Mouse (Mus musculus) MEL (cell line): ENCODE results near the gene Trdmt1. TPM values are rescaled to one million over a fixed set of nuclear protein-coding genes. Genes with fewer than 3 reads are reported as not detected.

Source experiments
- DNase-seq: peaks from one replicate; pipeline ENCODE4 v3.0.0; 2011; ENCODE audit warnings: low read depth, low spot score
- H3K27ac ChIP-seq: 2 replicates; pipeline ENCODE4 v1.5.1; 2012; ENCODE audit warnings: low read depth, mild to moderate bottlenecking, control low read depth, low read length, moderate library complexity; ENCODE audit not compliant: control insufficient read depth
- H3K27me3 ChIP-seq, 2 experiments: fragments of 150-350 bp in 1 of 2; sonication (generic) in 1 of 2; 2 replicates each; pipeline ENCODE4 v1.6.1; 2012; ENCODE audit warnings: low read length in 2 of 2, mild to moderate bottlenecking in 2 of 2, improper control_type of control experiment in 1 of 2, moderate library complexity in 1 of 2; ENCODE audit not compliant: insufficient read depth in 2 of 2, control insufficient read depth in 1 of 2
- H3K36me3 ChIP-seq, 2 experiments: 2 replicates each; pipeline ENCODE4 v1.6.1; 2012 to 2014; ENCODE audit warnings: low read length in 2 of 2, improper control_type of control experiment in 1 of 2, inconsistent platforms in 1 of 2, mild to moderate bottlenecking in 1 of 2; ENCODE audit not compliant: insufficient read depth in 2 of 2, control insufficient read depth in 1 of 2
- H3K4me1 ChIP-seq, 2 experiments: fragments of 150-350 bp in 1 of 2; sonication (generic) in 1 of 2; 2 replicates each; pipeline ENCODE4 v1.6.1; 2012; ENCODE audit warnings: low read length in 2 of 2, improper control_type of control experiment in 1 of 2, mild to moderate bottlenecking in 1 of 2; ENCODE audit not compliant: insufficient read depth in 2 of 2, control insufficient read depth in 1 of 2
- H3K4me3 ChIP-seq, 2 experiments: fragments of 150-350 bp in 1 of 2; sonication (generic) in 1 of 2; 2 replicates each; pipeline ENCODE4 v1.5.1; 2012; ENCODE audit warnings: low read depth in 2 of 2, low read length in 2 of 2, mild to moderate bottlenecking in 2 of 2, moderate library complexity in 2 of 2, control low read depth in 1 of 2, improper control_type of control experiment in 1 of 2; ENCODE audit not compliant: control insufficient read depth in 1 of 2, insufficient read depth in 1 of 2
- H3K79me2 ChIP-seq: 2 replicates; pipeline ENCODE4 v1.6.1; 2012; ENCODE audit warnings: mild to moderate bottlenecking, low read length, moderate library complexity; ENCODE audit not compliant: control insufficient read depth, poor library complexity, insufficient read depth
- H3K9ac ChIP-seq: 2 replicates; pipeline ENCODE4 v1.6.1; 2012; ENCODE audit warnings: low read depth, mild to moderate bottlenecking, control low read depth, low read length, moderate library complexity; ENCODE audit not compliant: control insufficient read depth, poor library complexity, severe bottlenecking
- H3K9me3 ChIP-seq: fragments of 150-350 bp; sonication (generic); replicated peaks from 2 replicates; pipeline ENCODE4 v1.6.1; 2012; ENCODE audit warnings: mild to moderate bottlenecking, low read length, improper control_type of control experiment, moderate library complexity; ENCODE audit not compliant: insufficient read depth
- BHLHE40 ChIP-seq: IDR thresholded peaks from 2 replicates; pipeline ENCODE4 v1.6.1; 2012; ENCODE audit warnings: low read depth, mild to moderate bottlenecking, inconsistent platforms, low read length, improper control_type of control experiment, borderline replicate concordance
- CHD2 ChIP-seq: IDR thresholded peaks from 2 replicates; pipeline ENCODE4 v1.6.1; 2011; ENCODE audit warnings: low read length, improper control_type of control experiment
- CTCF ChIP-seq, 3 experiments: IDR thresholded peaks in 2 of 3; conservative IDR thresholded peaks in 1 of 3; 2 replicates each; pipeline ENCODE4 v1.5.1; 2011 to 2012; ENCODE audit warnings: low read length in 3 of 3, low read depth in 2 of 3, mild to moderate bottlenecking in 2 of 3, improper control_type of control experiment in 1 of 3, inconsistent platforms in 1 of 3, mixed read lengths in 1 of 3, moderate library complexity in 1 of 3; ENCODE audit not compliant: control insufficient read depth in 1 of 3, insufficient read depth in 1 of 3, poor library complexity in 1 of 3, severe bottlenecking in 1 of 3
- E2F4 ChIP-seq: IDR thresholded peaks from 2 replicates; pipeline ENCODE4 v1.6.1; 2011; ENCODE audit warnings: low read depth, low read length, improper control_type of control experiment, borderline replicate concordance
- ETS1 ChIP-seq: IDR thresholded peaks from 2 replicates; pipeline ENCODE4 v1.6.1; 2012; ENCODE audit warnings: low read depth, mild to moderate bottlenecking, inconsistent platforms, low read length, improper control_type of control experiment, moderate library complexity
- GABPA ChIP-seq: IDR thresholded peaks from 2 replicates; pipeline ENCODE4 v1.6.1; 2012; ENCODE audit warnings: low read depth, mild to moderate bottlenecking, inconsistent platforms, low read length, improper control_type of control experiment, moderate library complexity
- GATA1 ChIP-seq: IDR thresholded peaks from 2 replicates; pipeline ENCODE4 v1.6.1; 2011; ENCODE audit warnings: low read depth, low read length, improper control_type of control experiment
- JUND ChIP-seq: IDR thresholded peaks from 2 replicates; pipeline ENCODE4 v1.6.1; 2011; ENCODE audit warnings: low read depth, mild to moderate bottlenecking, improper control_type of control experiment, low read length
- MAFK ChIP-seq: IDR thresholded peaks from 2 replicates; pipeline ENCODE4 v1.6.1; 2011; ENCODE audit warnings: low read depth, mild to moderate bottlenecking, low read length, improper control_type of control experiment, borderline replicate concordance
- MAX ChIP-seq: IDR thresholded peaks from 2 replicates; pipeline ENCODE4 v1.6.1; 2011; ENCODE audit warnings: low read length, improper control_type of control experiment
- MYB ChIP-seq: IDR thresholded peaks from 2 replicates; pipeline ENCODE4 v1.6.1; 2011; ENCODE audit warnings: mild to moderate bottlenecking, low read depth, low read length, improper control_type of control experiment
- NRF1 ChIP-seq: IDR thresholded peaks from 2 replicates; pipeline ENCODE4 v1.6.1; 2014; ENCODE audit warnings: low read depth, mild to moderate bottlenecking, inconsistent platforms, low read length, improper control_type of control experiment, moderate library complexity; ENCODE audit not compliant: poor library complexity, insufficient read depth, severe bottlenecking
- POLR2A ChIP-seq, 2 experiments: IDR thresholded peaks; 2 replicates each; pipeline ENCODE4 v1.6.1; 2011 to 2012; ENCODE audit warnings: low read length in 2 of 2, mild to moderate bottlenecking in 2 of 2, control low read depth in 1 of 2, improper control_type of control experiment in 1 of 2, low read depth in 1 of 2, moderate library complexity in 1 of 2; ENCODE audit not compliant: control insufficient read depth in 1 of 2, insufficient read depth in 1 of 2, poor library complexity in 1 of 2
- POLR2AphosphoS2 ChIP-seq: IDR thresholded peaks from 2 replicates; pipeline ENCODE4 v1.6.1; 2011; ENCODE audit warnings: low read length, improper control_type of control experiment
- RAD21 ChIP-seq: IDR thresholded peaks from 2 replicates; pipeline ENCODE4 v1.6.1; 2011; ENCODE audit warnings: mild to moderate bottlenecking, low read depth, low read length, improper control_type of control experiment
- RCOR1 ChIP-seq: IDR thresholded peaks from 2 replicates; pipeline ENCODE4 v1.6.1; 2012; ENCODE audit warnings: low read depth, mild to moderate bottlenecking, inconsistent platforms, low read length, improper control_type of control experiment
- SIN3A ChIP-seq: IDR thresholded peaks from 2 replicates; pipeline ENCODE4 v1.6.1; 2012; ENCODE audit warnings: low read length, improper control_type of control experiment, inconsistent platforms
- SMC3 ChIP-seq: IDR thresholded peaks from 2 replicates; pipeline ENCODE4 v1.6.1; 2011; ENCODE audit warnings: low read depth, low read length, improper control_type of control experiment
- TAL1 ChIP-seq: IDR thresholded peaks from 2 replicates; pipeline ENCODE4 v1.6.1; 2012; ENCODE audit warnings: mild to moderate bottlenecking, inconsistent platforms, low read length, moderate library complexity, mixed read lengths
- TBP ChIP-seq: IDR thresholded peaks from 2 replicates; pipeline ENCODE4 v1.8.0; 2011; ENCODE audit warnings: low read depth, low read length, improper control_type of control experiment
- TCF12 ChIP-seq: IDR thresholded peaks from 2 replicates; pipeline ENCODE4 v1.6.1; 2014; ENCODE audit warnings: low read depth, mild to moderate bottlenecking, inconsistent platforms, low read length, improper control_type of control experiment, moderate library complexity
- UBTF ChIP-seq: IDR thresholded peaks from 2 replicates; pipeline ENCODE4 v1.6.1; 2012; ENCODE audit warnings: low read depth, mild to moderate bottlenecking, inconsistent platforms, low read length, improper control_type of control experiment, moderate library complexity, borderline replicate concordance; ENCODE audit not compliant: insufficient read depth
- USF2 ChIP-seq, 2 experiments: IDR thresholded peaks; 2 replicates each; pipeline ENCODE4 v1.6.1; 2011 to 2012; ENCODE audit warnings: improper control_type of control experiment in 2 of 2, low read length in 2 of 2, borderline replicate concordance in 1 of 2, inconsistent platforms in 1 of 2, low read depth in 1 of 2, mild to moderate bottlenecking in 1 of 2; ENCODE audit not compliant: insufficient read depth in 1 of 2
- ZNF384 ChIP-seq: IDR thresholded peaks from 2 replicates; pipeline ENCODE4 v1.6.1; 2012; ENCODE audit warnings: low read depth, mild to moderate bottlenecking, inconsistent platforms, low read length, improper control_type of control experiment
- polyA plus RNA-seq, 2 experiments: library from polyadenylated mRNA; stranded (reverse) in 1 of 2; unstranded in 1 of 2; fragments of >175 nt in 1 of 2; fragments of >200 nt in 1 of 2; gene quantifications; 2 replicates each; pipeline versions ENCODE4 v1.2.1 to v1.2.4; 2012; ENCODE audit warnings: low replicate concordance in 2 of 2, low read depth in 1 of 2; ENCODE audit not compliant: insufficient read length in 2 of 2, insufficient read depth in 1 of 2, missing spikeins in 1 of 2
- total RNA-seq: library from RNA; depleted of rRNA; stranded (reverse); fragments of 300-350 nt; gene quantifications from 2 replicates; pipeline ENCODE4 v1.2.3, GENCODE M21; 2012

Trdmt1 gene
- total and polyA plus RNA-seq, 3 experiments: 8.6 to 9.2 TPM; not detected in 1

- TF ChIP-seq SMC3 (peak; percentile 20; the same call in 1 of the 2 replicates), NRF1 (no peak), CTCF (IDR thresholded peaks at IDR 0.05 in 2 of 3, conservative IDR thresholded peaks at IDR 0.05 in 1 of 3; ENCODE audit: control insufficient read depth in 1 of 3, insufficient read depth in 1 of 3, low read depth in 2 of 3, low read length in 3 of 3, poor library complexity in 1 of 3, severe bottlenecking in 1 of 3) (peak in 2 of 3 experiments; percentile 3 to 22; a peak in 1 of 6 replicates), ETS1 (no peak), RAD21 (peak; percentile 10)
- no peaks in the 10 kb centered on the region for H3K9me3 ChIP-seq
- H3K36me3 ChIP-seq: peaks cover 0 to 16% of the 10 kb centered on the region in 2 experiments; a peak in 3 of 4 replicates
- no peak overlapping the region for H3K27ac ChIP-seq
- H3K79me2 ChIP-seq: no peaks in the 10 kb centered on the region
- H3K27me3 ChIP-seq: no peaks in the 10 kb centered on the region
- DNase-seq: no peak
- peaks cover 0 to 11% of the 10 kb centered on the region in 2 experiments; a peak in 3 of 4 replicates for H3K4me1 ChIP-seq
- H3K9ac ChIP-seq: no peak overlapping the region
- H3K4me3 ChIP-seq: no peak overlapping the region
These were observed 32.9 kb upstream of the Trdmt1 start for GRCm38 (mm10) chr2:13577399-13577798.

DNA sequence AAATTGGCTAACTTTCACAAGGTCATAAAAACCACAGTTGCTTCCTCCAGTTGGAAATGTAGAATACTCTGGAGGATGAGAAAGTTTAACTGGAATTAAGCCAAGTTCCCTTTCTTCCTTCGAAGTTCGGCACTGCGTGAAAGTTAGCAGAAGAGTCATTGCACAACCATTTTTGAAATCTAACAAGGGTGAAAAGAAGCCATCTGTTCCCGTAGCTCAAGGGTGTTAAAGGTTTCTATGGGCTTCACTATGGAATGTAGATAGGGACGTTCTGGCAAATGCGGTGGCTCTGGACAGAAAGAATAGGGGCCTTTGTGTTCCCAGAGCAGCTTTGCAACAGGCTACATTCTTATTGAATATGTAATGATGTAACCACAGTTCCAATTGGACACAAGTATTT, 31.5 kb upstream of the Trdmt1 start:
- no peak for DNase-seq
- Histone ChIP-seq H3K9me3 (no peaks in the 10 kb centered on the region), H3K79me2 (no peaks in the 10 kb centered on the region), H3K27ac (no peak overlapping the region), H3K9ac (no peak overlapping the region), H3K36me3 (peaks cover 0 to 17% of the 10 kb centered on the region in 2 experiments; a peak in 3 of 4 replicates)
- TF ChIP-seq CTCF (IDR thresholded peaks at IDR 0.05 in 2 of 3, conservative IDR thresholded peaks at IDR 0.05 in 1 of 3; ENCODE audit: control insufficient read depth in 1 of 3, insufficient read depth in 1 of 3, low read depth in 2 of 3, low read length in 3 of 3, poor library complexity in 1 of 3, severe bottlenecking in 1 of 3) (0 out of 6 replicates have a peak, but pooled peaks of 1 of the 3 experiments have one; percentile 2), TBP (no peak)
- TF ChIP-seq, all 39 proteins: peak for 1
- Histone ChIP-seq H3K27me3 (no peaks in the 10 kb centered on the region), H3K4me1 (peaks cover 0 to 16% of the 10 kb centered on the region in 2 experiments; a peak in 3 of 4 replicates), H3K4me3 (peak overlapping the region in 1 of 2 experiments; percentile 72; a peak in 2 of 4 replicates)

GRCm38 (mm10) chr2:13575287-13575801, 30.9 kb upstream of the Trdmt1 start:
- Histone ChIP-seq H3K9me3 (no peaks in the 10 kb centered on the region), H3K4me1 (peaks cover 0 to 16% of the 10 kb centered on the region in 2 experiments; a peak in 3 of 4 replicates), H3K36me3 (peaks cover 0 to 17% of the 10 kb centered on the region in 2 experiments; a peak in 3 of 4 replicates), H3K4me3 (peak overlapping the region; percentile 72 to 78), H3K9ac (peak overlapping the region; percentile 68), H3K27ac (peak overlapping the region; percentile 86), H3K79me2 (no peaks in the 10 kb centered on the region), H3K27me3 (no peaks in the 10 kb centered on the region)
- peak; percentile 89 for DNase-seq
- TF ChIP-seq GATA1 (peak; percentile 36; the same call in 1 of the 2 replicates), TCF12 (0 out of 2 replicates have a peak, but pooled peaks have one; percentile 37), USF2 (IDR thresholded peaks at IDR 0.05; ENCODE audit: borderline replicate concordance in 1 of 2, insufficient read depth in 1 of 2, low read depth in 1 of 2, low read length in 2 of 2) (no peak), MAX (no peak; the same call in 1 of the 2 replicates), ZNF384 (no peak), JUND (no peak), SMC3 (peak; percentile 57), SIN3A (peak; percentile 34), E2F4 (peak; percentile 54; the same call in 1 of the 2 replicates), CHD2 (no peak), RCOR1 (peak; percentile 99), UBTF (no peak), TAL1 (peak; percentile 41), BHLHE40 (no peak), POLR2AphosphoS2 (no peak), ETS1 (peak; percentile 51; the same call in 1 of the 2 replicates), POLR2A (IDR thresholded peaks at IDR 0.05; ENCODE audit: control insufficient read depth in 1 of 2, insufficient read depth in 1 of 2, low read depth in 1 of 2, low read length in 2 of 2, poor library complexity in 1 of 2) (no peak; a peak in 1 of 4 replicates), MYB (0 out of 2 replicates have a peak, but pooled peaks have one; percentile 25), MAFK (no peak; the same call in 1 of the 2 replicates), GABPA (no peak)
